Mouse (Mus musculus) embryonic fibroblast, embryonic 13.5 days (primary cell): Measurements from ENCODE around the gene Col6a6.

ENCODE experiments used
- CTCF ChIP-seq: IDR thresholded peaks from 2 replicates; pipeline ENCODE4 v1.5.1; 2011; ENCODE audit warnings: mild to moderate bottlenecking, control low read depth, low read length, moderate library complexity, borderline replicate concordance; ENCODE audit not compliant: insufficient read depth
- POLR2A ChIP-seq: IDR thresholded peaks from 2 replicates; pipeline ENCODE4 v1.6.1; 2011; ENCODE audit warnings: low read depth, mild to moderate bottlenecking, control low read depth, low read length, moderate library complexity

- TF ChIP-seq CTCF (peak; percentile 38; the same call in 1 of the 2 replicates), POLR2A (no peak)
Measured at GRCm38 (mm10) chr9:105857773-105858172, 29.8 kb upstream of the Col6a6 start.
